Mouse (Mus musculus): ENCODE data around the gene Igf1. TPM values are rescaled to one million over a fixed set of nuclear protein-coding genes. Genes with fewer than 3 reads are reported as not detected.

Gene Igf1
- polyA plus RNA-seq, 3 experiments from 2014 or later, result 0.24 to 0.45 TPM; not detected in 1

DNA sequence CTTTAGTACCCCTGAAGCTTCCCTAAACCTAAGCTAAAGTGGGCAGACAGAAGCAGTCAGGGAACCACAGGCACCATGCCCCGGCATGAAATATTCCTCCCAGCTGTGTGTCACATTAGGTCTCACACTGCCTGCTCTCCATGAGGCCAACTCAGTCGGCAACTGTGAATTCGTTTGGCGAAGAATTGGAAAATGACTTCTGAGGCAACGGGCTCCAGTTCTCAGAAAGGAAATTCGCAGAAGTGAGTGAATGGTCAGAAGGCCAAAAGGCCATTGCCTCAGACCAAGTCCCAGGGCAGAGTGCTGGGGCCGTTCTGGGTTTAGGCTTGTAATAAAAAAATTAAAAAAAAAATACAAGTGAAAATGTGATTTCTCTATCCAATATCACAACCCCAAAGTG is 43.9 kb downstream of the Igf1 start:
- no peak for ATAC-seq

DNA sequence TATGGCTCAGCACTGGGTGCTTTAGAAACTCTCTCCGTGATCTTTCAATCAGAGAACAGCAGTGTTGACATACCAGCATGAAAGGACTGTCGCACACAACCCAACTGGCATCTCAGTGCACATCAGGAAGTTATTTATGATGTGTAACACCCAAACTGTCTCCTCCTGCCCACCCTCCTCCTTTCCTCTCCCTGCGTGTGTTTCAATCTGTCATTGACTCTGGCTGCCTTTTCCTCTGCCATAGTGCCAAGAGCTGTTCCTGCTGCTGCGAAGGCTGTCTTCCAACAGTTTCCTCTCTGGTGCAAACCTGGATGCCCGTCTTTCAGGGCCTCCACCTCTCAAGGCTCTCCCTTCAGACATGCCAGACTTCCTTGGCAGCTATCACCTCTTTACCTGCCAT is 46.3 kb downstream of the Igf1 start:
- no peak for ATAC-seq

DNA sequence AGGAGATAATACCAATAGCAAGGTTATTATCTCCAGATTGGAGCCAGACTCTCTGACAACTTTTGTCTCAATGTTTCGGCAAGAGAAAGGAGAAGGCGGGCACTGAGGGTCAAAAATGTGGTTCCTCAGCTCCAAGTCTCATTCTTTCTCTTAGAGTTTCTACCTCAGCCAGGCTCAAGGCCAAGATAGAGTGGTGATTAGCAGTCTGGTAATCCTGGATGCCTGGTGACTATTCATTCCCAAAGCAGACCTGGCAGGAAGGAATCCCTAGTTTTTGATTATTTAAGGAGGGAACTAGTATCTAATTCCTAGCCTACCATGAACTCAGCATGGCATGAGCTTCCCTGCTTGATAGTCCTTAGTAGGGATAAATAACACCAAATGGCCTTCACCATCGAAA is 47.0 kb downstream of the Igf1 start:
- ATAC-seq, result no peak

DNA sequence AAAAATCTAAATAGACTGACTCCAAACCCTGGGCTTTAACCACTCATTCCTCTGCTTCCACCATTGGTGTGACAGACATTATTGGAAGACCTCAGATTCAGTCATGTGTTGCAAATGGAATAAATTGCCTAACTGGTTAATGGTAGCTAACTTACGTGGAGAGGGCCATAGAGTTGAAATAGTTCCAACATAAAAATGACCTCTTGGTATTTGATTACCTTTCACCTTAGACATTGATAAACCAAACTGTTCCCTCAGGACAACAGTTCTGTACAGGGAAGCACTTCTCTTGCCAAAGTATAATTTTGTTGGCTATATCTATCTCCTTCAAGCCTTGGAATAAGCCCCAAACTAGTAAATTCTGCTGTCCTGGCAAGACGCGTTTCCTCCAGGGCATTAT is 48.1 kb downstream of the Igf1 start:
- no peak for ATAC-seq

DNA sequence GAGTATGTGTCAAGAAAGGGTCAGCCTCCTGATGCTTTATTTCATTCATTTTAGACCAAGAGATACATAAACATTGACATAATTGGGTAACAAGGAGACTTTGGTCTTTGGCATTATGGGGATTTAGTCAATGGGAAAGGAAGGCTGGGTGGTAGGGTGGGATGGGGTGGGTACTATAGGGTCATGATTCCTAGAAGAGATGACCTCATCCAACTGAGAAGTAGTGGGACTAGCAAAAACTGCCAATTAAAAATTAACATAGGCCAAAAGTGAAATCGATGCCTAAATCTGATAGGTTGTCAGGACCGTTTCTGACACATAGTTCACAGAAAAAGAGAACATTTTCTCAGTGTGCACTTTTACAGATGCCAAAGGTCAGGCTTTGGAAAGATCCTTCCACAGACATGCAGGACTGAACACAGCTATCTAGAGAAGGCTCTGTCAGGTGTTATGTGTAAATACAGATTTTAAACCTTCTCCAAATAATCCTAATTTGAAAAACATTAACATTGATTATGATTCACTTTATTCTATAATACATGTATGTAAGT is 48.8 kb downstream of the Igf1 start:
- ATAC-seq, result no peak

DNA sequence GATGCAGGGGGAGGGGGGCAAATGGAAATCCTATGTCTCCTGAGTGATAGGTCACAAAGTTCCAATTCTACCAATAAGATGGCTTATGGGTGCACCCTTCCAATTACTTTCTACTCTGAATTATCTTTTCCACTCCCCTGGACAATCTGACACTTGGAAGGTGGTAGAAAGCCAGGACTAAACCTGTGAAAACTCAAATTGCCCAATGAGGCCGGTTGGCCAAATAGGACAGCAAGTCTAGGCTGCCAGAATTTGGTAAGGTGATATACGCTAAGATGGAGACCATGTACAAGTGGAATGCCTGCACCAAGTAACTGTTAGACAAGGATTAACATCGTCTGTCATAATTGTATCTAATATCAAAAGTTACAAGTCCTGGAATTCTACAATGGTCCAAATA is 55.8 kb downstream of the Igf1 start:
- no peak for ATAC-seq

DNA sequence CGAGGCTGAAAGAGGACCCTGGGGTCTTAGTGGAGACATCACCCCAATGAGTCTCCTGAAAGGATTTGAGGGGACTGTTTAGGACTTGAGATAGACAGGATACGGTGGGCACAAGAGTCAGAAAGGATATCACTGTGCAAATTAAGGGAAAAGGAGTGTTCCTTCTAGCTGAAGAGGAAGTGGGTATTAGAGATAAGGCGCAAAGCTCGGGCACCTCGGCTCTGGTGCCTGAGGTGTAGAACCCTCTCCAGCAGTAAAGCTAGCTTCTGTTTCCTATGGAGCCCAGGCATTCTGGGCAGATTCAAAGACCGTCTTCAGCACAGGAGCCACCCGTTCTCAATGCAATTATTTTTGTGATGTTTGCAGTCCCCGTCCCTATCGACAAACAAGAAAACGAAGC is 56.9 kb downstream of the Igf1 start:
- ATAC-seq, result no peak

DNA sequence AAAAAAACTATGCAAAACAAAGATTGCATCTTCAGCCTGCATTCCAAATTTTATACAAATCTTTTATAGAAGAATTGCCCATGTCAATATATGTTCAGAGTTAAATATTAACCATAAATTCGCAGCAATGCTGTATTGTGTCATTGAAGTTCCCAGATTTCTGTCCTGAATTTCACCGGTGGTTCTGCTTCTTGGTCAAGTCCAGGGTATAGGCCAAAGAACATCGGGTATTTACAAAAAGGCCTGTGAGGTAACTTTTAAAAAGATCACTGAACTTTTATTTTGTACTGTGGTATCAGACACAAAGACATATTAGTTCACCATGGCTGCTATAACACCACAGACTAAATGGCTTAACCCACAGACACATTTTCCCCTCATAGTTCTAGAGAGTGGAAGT is 57.7 kb downstream of the Igf1 start:
- ATAC-seq, result no peak

DNA sequence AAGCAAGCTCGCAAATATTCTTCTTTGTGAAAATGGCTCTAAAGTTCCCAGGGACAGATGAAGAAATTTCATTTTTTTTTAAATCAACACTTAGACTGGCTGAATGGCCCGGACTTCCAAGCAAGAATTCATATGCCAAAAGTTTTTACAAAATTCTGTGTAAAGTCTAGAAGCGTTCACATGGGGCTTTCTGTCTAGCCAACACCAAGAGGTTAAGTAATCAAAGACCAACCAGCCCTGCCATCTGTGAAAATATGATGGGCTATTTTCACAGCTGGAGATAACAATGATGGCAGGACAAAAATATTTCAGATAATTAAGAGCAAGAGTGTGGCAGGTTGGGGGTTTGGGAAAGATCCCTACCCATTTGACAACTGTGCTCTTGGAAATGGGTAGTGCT is 64.2 kb downstream of the Igf1 start:
- ATAC-seq, result no peak

DNA sequence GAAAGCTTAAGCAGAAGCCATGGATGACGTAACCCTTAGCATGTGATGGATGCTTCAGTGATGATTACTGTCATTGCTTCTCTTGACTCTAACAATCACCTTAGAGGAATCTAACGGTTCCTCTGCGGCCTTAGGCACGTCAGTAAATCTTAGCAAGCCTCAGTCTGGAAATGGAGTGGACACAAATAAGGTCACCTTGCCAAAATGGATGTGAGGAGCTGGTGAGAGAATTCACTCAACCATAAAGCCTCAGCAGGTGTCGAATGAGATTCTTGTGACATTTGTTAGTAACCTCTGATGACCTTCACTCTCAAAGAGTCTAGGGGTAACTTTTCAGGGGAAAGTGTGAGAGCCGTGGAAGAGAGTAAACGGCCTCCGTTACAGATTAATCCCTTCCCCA is 68.5 kb downstream of the Igf1 start:
- no peak for ATAC-seq

DNA sequence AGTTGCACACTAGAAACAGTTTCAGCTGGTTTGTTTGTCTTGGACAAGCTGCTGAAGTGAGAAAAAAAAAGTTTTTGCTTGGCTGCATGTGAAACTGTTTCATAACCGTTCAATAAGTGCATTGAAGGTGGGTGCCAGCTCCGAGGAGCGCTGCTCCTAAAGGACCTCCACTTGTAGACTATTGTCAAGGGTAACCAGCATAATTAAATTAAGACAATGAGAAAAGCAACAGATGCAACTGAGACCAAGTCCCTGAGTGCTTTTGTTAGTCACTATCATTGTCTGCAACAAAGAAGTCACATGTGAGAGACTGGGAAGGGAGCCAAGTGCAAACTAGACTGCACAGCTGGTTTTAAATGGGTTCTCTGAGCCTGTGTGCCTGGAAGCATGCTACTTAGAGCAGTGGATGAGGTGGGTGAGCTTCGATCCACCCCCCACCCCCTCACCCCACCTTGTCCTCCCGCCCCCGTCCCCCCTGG is 69.1 kb downstream of the Igf1 start:
- no peak for ATAC-seq

DNA sequence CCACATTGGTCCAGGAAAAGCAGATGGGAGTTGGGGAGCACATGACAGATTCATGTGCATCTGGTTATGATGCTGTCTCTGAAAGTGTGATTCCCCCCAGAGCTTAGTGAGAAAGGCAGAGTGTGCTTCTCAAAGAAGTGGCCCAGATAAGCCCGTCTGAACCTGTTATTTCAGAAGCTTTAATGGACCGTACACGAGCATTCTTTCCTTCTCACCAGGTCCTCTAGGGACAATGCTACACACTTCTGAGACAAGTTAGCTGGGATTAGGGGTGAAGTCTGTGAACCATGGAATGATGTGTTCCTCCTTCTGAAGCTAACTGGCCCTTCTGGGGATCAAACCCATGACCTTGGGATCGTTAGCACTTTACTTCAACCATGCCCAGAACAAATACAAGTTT is 90.1 kb downstream of the Igf1 start:
- ATAC-seq, result no peak

DNA sequence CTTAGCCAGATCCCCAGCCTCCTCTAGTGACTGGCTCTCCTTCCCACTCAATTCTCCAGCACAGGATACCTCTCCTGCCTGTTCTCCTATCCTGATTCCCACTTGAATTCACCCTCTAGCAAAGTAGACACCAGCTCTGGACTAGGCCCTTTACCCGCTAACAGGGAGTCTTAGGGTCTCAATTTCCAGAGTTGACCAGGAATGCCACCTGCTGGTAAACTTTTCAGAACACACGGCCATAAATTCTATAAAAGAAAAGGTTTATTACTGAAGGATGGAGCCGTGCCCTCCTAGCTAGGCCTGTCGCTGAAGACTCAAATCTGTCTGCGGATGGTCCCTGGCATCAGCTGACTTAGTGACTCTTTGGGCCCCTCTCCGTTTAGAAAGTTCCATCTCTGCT is 113.5 kb downstream of the Igf1 start:
- ATAC-seq, result no peak

DNA sequence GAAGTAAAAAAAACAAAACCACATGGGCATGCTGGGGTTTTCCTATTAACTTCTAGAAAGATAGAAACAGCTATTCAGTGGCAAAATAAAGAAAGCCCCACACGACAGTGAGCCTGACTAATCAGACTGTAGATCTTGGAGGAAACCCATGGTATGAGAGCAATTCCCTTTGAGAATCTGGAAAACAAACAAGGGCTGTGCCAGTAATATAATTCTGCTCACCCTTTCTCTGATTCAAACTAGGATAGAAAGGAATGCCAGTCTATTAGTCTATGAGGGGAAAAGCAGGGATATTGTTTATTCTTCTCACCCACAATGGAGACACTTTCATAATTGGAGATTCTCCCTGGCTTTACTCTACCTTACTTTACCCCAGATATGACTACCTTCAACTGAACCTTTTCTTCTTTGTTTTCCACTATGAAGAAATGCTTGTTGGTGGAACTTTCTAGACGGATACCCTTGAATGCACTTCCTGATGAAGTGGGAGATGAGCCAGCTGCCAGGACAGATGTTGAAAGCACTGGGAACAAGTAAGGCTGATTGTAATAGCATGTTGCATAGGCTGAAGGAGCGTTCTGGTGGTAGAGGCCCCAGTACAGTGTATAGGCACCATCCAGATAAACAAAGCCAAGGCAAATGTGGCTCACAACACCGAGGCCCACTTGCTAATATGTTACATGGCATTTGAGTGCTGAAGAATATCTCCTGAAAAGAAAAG is 116.0 kb downstream of the Igf1 start:
- no peak for ATAC-seq

DNA sequence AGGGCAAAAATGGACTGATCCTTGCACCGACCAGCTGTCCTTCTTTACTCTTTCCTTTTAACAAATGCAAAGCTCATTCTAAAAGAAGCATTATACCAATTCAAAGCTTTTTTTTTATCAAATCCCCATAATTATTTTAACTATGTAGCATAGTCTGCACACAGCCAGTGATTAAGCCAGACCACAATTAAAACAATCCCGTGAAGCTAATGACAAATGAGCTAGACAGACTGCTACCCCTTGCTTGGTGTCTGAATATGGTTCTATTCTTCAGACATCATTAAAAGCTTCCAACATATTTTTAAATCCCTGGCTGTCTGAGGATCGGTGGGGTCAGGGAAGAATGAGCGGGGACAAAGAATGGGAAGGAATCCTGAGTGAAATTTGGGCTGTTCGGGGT is 127.3 kb downstream of the Igf1 start:
- ATAC-seq, result no peak

DNA sequence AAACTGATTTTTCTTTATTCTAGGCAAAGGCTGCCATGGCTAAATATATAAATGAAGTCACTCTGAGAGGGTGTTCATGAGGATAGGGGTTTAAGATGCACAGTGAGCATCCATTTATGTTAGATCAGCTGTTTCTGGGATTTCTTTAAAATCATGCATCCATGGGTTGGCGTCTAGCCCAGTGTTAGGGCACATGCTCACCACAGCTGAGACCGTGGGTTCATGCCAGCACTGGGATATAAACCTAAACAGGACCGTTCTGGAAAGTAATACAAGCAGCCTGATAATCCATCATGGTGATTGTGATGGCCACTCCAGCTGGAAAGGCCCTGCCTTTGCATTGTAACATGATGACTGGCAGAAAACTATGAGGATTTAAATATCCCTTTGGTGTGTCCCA is 128.1 kb downstream of the Igf1 start:
- no peak for ATAC-seq

Other genes starting within 250 kb of the Igf1 start
- gene Pmch, start 232.8 kb downstream of the Igf1 start, polyA plus RNA-seq (2017; shearing (Covaris generic)), result under 1 TPM in 1 of 3 experiments, not detected in 2; 0.55 TPM

All from inflammation-experienced regulatory T-cells, adult 6 months (primary cell).